Mouse (Mus musculus) 416B (cell line): Measurements from ENCODE around the gene Lhfpl3.

ENCODE experiments used
- DNase-seq: peaks from one replicate; pipeline ENCODE4 v3.0.0; 2011; ENCODE audit warnings: low read depth

Lhfpl3 gene

DNA sequence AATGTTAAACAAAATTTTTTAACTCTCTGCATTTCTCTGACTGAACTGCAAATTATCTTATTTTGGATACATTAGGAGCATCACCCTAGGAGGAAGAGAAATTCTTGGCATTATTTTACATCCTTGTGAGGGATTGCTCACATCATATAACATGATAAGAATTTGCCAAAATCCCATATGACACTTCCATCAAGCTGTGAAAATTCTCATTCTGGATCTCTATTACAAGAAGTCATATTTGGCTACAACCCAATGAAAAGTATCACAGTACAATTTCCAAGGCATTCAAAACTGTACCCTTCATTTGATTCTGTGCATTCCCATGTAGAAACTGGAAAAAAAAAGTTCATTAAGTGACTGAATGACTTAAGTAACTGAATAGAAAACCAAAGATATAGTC, 180.3 kb downstream of the Lhfpl3 start:
- no peak for DNase-seq

DNA sequence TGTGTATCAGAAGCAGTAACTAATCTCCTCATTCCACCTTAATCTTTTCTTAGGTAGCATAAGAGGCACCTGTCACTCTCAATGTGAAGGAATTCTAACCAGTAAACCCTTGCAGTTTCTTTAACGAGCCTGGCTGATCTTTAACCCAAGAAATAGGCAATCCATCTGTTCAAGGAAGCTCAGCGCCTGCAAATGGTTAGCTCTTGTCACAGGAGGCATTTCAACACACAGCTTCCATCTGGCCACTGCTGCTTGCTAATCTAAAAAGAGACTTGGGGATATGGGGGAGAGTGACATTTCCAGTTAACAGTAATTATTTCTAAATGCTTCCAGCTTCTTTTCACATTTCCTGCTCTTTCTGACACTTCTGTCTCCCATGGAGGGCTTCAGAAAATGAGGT, 182.9 kb downstream of the Lhfpl3 start:
- no peak for DNase-seq

DNA sequence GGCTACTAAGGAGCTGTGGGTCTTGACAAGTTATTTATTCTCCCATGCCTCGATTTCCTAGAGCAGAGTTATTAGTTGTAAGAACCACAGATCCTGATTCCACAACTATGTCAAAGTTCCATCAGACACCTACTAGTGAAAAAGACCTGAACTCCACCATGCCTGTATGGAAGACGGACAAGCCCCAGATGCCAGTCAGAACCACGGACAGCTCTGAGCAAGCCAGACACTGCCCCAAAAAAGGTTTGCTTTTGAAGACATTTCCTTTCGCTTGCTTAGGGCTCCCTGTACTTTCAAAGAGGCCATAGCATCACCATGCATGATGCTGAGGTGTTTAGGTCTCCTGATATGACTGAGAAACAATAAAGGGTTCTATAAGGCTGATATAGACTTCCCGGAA, 197.4 kb downstream of the Lhfpl3 start:
- peak; percentile 8 for DNase-seq

DNA sequence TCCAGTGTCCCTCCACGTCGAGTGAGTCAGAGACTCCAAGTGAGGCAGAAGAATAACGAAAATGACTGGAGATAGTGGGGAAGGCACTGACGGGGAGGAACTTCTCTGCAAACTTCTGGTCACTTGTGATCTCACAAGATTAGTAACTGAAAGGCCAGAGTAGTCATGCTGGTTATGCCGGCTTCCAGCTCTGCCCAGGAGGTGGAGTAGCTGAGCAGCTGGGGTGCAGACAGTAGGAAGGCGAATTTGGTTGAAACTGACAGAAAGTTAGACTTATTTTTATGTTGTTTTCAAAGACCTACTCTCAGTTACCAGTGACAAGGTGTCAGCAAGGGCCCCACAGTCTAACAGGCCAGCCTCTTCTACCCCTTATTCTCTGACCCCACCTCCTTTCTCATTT, 217.4 kb downstream of the Lhfpl3 start:
- peak; percentile 26 for DNase-seq

DNA sequence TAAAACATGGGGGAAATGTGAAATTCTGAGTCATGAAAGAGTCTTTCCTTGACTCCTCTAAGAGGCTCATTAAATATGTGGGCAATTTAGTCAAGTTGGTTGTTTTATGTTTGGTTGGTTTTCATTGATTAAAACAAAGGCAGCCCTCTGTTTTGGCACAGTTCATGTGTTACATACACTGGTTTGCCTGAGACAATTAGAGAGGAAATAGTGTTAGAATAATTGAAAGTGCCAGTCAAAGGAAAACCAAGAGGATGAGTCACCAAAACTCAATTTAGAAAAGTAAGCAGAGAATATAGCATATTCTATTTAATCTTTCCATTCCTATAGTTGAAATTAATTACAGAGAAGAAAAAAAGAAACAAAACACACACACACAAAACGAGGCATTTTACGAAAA, 240.9 kb downstream of the Lhfpl3 start:
- DNase-seq, result no peak

DNA sequence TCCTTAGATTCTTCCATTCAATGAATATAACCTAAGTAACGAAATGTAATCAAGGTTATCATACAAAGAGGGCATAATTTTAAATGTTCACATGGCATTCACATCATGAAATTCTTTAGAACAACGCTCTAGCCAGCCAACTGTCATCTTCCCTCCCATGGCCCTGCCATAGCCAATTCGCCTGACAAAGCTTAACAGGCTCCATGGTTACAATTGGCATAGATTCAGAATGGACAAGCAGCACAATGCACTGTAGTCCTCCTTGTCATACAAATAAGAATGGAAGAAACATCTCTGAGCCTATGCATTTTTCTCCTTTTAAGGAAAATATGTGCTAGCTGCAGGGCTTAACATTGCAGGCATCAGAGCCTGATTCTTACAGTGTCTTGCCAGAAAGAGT, 254.0 kb downstream of the Lhfpl3 start:
- DNase-seq, result no peak

DNA sequence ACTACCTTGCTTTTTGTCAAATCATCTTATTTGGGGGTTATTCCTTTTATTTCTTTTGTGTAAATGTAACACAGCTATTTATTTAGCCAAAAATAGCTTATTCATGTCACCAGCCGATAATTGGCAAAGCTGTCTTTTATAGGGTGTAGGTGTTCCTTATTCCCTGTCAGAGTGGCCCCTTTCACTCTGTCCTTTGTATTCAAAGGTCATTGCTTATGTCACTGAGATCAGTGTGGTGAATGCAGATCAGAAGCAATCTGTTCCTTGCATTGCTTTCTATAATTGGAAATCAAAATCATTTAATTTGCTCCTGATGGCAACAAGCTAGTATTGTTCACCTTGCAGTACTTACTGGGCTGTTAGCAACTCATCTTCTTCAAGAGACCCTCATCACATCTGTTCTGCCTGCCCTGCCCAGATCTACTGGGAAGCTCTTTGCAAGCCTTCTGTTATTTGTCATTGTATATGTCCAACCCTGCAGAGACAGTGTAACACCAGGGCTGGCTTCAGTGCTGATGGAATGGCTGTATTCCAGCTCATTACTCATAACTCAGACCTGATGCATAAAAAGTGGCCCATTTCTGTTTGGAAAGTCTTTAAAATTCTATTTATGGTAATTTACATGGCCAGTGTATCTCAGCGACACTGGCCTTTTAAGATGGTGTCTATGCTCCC, 257.4 kb downstream of the Lhfpl3 start:
- DNase-seq, result no peak

DNA sequence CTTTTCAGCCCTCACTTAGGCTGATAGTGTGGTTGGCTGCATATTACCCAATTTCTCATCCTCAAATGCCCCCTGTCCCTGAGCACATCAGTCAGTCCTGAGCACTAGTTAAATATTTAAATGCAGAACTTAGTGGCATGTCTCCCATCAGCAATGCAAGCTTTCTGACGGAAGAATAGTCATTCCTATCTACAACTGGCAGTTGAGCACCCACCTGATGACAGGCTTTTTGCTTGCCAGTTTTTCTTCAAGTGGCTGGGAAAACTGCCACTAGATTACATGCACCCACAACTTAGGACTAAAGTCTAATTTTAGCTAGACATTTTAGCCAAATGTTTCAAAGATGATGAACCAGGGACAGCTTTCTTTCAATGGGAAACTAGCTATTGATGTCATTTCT, 260.3 kb downstream of the Lhfpl3 start:
- DNase-seq, result no peak

DNA sequence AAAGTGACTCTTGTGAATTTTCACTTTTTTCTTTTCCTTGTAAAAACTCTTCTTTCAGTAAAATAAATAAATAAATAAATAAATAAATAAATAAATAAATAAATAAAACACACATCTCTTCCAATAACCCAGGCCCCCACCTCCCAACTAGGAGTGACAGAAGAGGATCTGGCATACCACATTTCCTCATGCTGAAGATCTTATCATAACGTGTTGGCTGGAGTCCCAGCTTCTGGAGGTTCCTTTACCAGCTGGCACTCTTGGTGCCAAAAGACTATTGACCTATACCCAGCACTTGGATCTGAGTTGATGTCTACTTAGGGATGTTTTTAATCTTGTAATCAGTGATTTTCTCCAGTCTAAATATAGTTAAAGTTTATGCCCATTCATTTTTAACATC, 264.6 kb downstream of the Lhfpl3 start:
- DNase-seq, result peak; percentile 83

DNA sequence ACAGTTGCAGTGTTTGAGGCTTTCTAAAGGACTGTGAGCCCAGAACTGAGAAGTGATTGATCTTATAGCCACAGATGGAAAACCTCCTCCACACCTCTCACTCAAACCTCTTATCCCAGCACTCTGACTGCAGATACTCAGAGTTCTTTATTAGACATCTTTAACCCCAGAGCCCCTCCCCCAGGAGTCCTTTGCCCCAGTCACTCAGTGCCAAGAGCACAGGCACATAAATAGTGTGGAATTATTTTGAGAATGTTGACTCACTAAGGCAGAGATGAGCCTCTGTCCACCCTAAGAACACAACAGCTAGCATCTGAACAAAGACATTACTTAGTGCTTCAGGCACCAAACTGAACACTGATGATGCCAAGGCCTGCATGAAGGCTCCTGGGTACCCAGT, 268.1 kb downstream of the Lhfpl3 start:
- no peak for DNase-seq

DNA sequence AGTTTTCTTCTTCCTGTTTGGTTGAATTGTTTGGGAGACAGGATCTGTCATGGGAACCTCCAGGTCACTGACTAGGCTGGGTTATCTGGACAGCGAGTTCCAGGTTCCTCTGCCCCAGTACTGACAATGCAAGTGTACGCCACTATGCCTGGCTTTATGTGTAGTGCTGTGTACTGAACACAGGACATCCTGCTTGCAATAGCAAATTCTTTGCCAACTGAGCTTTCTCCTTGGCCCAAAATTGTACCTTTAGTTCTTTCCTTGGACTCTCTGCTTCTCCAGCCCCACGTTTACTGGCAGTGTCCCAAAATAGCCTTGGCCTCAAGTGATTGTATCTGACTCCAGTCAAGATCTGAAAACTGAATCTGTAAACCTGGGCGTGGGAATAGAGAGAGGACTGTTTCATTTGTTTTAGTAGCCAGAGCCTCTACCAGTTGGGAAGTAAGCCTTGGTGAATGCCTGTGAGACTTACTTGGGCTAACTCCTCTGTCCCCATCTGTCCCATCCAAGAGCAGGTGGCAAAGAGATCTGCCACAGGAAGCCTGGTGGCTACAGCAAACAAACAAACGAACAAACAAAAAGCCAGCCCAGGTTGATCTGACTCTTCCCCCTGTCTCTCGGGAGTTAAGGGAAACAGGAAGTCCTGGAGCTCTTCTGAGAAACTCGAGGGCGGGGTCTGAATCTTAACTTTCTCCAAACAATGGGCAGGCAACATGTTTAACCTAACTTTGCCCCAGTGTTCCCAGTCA, 269.9 kb downstream of the Lhfpl3 start:
- no peak for DNase-seq

DNA sequence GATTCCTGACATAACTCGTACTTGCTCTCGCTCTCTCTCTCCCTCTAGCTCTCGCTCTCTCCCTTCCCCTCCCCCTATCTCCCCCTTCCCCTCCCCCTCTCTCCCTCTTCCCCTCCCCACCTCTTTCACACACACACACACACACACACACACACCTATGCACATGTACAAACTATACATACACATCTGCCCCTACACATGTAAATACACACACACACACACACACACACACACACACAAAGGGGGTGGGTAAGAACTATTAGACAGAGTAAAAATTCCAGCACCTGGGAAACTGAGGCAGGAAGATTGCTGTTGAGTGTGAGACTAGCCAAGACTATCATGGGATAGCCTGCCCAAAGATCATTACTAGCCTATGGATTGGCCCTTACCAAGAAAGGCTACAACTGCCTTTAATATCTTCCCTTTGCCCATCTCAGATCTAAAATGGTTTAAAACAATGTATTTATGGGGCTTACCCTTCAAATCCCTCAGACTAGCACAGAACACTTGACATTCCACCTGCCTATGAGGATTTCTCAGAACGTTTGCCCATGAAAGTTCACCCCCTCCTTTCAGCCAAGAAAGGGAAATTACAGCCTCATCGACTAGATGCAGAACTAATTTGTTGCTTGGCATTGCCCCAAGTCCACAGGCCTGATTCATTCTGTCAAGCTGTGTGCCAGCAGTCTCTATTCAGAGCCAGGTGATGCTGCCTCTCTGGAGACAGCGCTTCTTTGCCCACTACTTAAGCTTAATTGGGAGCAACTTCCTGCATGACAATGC, 289.3 kb downstream of the Lhfpl3 start:
- no peak for DNase-seq

DNA sequence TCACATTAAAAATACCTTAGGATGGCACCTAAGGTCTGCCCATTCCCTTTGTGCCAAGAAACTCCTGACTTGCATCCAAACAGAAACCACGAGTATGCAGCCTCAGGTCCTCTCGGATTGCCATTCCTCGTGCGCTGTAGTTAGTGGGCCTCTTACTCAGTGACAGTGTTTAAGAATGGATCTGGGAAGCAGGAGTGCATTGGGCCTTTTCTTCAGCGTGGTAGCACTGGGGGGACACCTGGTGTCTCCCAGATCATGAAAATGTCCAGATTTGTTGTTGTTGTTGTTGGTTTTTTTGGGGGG, 289.8 kb downstream of the Lhfpl3 start:
- no peak for DNase-seq

DNA sequence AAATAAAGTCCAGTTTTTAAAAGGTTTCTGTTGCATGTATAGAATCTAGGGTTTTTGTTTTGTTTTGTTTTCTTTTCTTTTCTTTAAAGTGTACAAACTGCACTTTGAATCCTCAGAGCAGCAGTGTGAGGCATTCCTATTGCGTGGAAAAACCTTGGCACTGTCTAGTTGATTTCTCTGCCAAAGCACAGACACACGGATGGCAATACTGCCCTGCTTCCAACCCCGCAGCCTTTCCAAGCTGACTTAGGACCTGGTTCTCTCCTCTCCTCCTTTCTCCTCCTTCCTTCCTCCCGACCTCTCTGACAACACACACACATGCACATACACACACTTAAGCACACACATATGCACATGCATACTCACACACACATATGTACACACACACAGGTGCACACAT, 294.6 kb downstream of the Lhfpl3 start:
- DNase-seq, result no peak

DNA sequence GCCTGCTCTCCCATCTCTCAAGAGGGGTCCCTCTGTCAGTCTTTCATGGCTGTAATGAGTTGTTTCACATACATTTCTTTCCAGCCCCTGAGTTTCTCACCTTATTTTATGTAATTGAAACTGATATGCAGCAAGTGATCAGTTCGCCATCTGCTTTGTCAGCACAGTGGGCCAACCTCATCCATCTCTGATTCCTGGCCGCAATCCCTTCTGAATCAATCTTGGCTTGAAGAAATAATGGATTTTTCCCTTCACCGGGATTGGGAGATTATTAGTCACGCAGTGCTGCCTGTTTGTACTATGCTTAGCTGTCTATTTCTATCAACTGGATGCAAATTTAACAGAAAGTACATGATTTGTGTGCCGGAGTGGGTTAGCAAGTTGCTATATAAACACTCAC, 297.0 kb downstream of the Lhfpl3 start:
- no peak for DNase-seq

DNA sequence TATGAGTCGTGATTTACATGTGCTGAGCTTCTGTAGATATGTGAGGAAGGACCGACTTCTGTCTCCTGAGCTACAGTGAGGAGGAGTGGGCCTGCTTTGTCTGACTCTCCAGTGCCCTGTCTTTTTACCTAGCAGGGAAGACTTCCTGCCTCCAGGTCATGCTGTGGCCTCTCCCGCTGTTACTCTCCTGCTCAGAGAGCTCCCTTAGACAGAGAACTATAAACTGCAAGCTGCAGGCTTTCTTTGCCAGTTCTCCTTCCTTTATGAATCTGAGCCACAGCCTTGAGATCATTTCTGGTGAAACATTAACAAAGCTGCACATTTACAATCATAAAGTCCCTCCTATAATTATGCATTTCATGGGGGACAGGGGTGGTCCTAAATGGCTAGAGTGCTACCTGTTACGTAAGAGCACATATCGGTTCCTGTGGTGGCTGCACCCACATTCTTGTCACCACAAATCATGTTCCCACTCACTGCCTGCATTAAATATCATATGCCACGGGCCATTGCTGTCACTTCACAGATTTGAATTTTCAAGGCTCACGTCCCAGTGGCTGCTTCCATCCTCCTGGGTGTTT, 303.3 kb downstream of the Lhfpl3 start:
- no peak for DNase-seq

DNA sequence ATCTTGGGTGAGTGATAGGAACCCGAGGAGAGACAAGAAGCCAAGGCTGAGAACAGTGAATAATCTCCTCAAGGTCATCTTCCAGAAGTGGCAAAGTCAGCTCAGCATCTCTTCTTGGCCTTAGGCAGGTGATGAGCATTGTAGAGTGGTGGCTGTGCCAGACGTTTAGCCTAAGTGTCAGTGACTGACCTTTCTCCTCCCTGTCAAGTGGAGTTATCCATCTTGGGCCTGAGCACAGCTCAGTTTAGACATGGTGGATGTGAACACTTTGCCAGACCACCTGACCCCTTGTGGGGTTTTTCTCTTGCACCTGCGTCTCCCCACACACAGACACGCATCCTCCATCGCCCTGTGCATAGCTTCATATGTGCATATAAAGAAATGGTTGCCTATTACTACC, 305.6 kb downstream of the Lhfpl3 start:
- no peak for DNase-seq

DNA sequence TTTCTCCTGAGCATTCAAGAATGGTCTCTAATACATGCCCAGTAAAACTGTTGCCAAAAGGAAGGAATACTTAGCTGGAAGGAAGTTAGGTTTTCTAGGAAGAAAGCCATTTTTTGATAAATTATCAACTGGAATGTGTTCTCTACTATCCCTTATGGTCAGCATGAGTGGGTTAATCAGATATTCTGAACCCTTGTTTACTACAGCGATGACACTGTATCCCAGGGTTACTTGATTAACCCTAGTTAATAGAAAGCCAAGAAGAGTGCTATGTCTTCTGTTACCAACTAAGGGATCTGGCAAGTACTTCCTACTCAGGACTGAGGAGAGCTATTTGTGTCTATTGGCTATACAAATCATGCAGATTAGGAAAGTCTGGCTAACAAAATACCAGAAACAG, 349.0 kb downstream of the Lhfpl3 start:
- DNase-seq, result no peak

DNA sequence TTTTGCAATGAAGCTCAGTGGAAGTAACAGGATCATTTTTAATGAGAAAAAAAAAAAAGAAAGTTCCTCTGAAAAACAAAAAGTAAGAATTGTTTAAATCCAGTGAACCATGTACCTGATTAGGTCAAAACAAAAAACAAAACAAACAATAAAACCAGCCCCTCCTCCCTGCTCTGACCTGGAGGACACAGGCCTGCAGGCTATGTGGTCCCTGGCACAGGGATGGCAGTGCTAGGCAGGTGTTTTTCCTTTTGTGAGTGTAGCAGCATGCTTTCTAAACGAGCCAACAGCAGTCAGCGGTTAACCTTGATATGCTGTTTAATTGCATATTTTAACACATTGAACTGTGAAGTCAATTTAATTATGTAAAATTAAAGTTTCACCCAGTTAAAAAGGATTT, 360.7 kb downstream of the Lhfpl3 start:
- no peak for DNase-seq

DNA sequence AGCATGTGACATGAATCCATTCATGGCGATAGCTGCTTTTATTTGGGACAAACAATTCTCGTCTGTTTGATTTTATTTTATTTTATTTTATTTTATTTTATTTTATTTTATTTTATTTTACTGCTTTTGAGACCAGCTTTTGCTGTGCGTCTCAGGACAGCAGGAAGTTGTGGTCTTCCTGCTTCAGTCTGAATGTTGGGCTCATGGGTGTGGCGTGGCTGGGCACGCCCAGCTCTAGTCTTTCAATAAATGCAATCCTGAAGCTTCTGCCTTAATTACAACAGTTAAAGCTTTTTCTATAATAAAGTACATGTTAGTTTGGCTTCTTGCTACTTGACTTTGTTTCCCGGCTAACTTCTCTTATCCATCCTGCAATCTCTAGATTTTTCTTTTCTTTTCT, 365.4 kb downstream of the Lhfpl3 start:
- peak; percentile 17 for DNase-seq

DNA sequence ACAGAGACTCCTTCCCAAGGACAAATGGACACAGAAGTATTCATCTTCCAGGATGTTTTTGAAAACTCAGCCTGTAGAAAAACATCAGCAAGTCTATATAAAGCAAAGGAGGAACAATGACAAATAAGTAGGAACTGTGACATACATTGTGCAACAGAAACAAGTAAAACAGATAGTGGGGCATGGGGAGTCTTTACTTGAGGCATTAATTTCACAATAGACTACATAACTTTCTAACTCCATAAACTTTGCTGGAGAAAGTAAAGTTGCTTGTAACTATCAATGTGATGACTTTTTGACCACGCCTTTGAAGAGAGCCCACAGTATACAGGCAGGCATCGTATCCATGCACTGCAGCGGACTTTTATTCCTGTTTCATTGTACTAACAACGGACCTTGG, 368.4 kb downstream of the Lhfpl3 start:
- no peak for DNase-seq

DNA sequence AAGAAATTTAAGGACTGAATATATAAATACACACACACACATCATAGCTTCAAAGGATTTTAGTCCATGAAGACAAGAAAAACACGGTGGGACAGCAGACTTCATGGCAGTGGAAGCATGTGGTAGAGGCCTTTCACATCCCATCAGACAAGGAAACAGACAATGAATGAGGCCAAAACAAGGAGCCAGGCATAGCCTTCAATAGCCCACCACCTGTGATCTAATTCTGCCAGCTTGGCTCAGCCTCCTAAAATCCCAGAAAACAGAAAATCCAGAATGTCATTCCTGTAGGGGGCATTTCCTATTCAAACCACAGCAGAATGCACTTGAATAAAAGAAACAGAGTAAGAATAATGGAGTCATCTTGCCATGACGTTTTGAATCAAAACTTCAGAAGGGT, 381.0 kb downstream of the Lhfpl3 start:
- DNase-seq, result no peak
